Mouse (Mus musculus) thymus, postnatal 10 days (tissue): ENCODE results near the gene Ddc.

Experiments
- DNase-seq, 2 experiments: peaks; one replicate each; pipeline ENCODE4 v3.0.0; 2021; ENCODE audit warnings: low spot score in 2 of 2

Ddc gene

GRCm38 (mm10) chr11:11781728-11782127 lies 116.2 kb downstream of the Ddc start:
- no peak for DNase-seq

GRCm38 (mm10) chr11:11778345-11778744 lies 119.6 kb downstream of the Ddc start:
- DNase-seq, result no peak

- no peak for DNase-seq
Measured at GRCm38 (mm10) chr11:11777796-11778195, 120.1 kb downstream of the Ddc start.

- no peak for DNase-seq
Measured at GRCm38 (mm10) chr11:11777246-11777645, 120.7 kb downstream of the Ddc start.

- DNase-seq, result no peak
Measured at GRCm38 (mm10) chr11:11776822-11777174, 121.1 kb downstream of the Ddc start.

- DNase-seq, result no peak
Measured at GRCm38 (mm10) chr11:11776071-11776821, 121.7 kb downstream of the Ddc start.

- no peak for DNase-seq
Measured at GRCm38 (mm10) chr11:11774893-11775292, 123.1 kb downstream of the Ddc start.

- DNase-seq, result no peak
Measured at GRCm38 (mm10) chr11:11774384-11774783, 123.6 kb downstream of the Ddc start.

GRCm38 (mm10) chr11:11772196-11772595 lies 125.7 kb downstream of the Ddc start:
- no peak for DNase-seq

- DNase-seq, result no peak
Measured at GRCm38 (mm10) chr11:11770691-11771090, 127.3 kb downstream of the Ddc start.

GRCm38 (mm10) chr11:11769281-11769680 lies 128.7 kb downstream of the Ddc start:
- no peak for DNase-seq

GRCm38 (mm10) chr11:11768057-11768456 lies 129.9 kb downstream of the Ddc start:
- no peak for DNase-seq

GRCm38 (mm10) chr11:11766736-11767135 lies 131.2 kb downstream of the Ddc start:
- no peak for DNase-seq

- no peak for DNase-seq
Measured at GRCm38 (mm10) chr11:11766105-11766504, 131.8 kb downstream of the Ddc start.

GRCm38 (mm10) chr11:11765414-11765813 lies 132.5 kb downstream of the Ddc start:
- no peak for DNase-seq
